Mouse (Mus musculus) monocyte, adult 59 days (primary cell): ENCODE data around the gene B3gat3. TPM values are rescaled to one million over a fixed set of nuclear protein-coding genes. Genes with fewer than 3 reads are reported as not detected.

Source experiments
- total RNA-seq, 2 experiments: library from RNA; stranded (reverse); gene quantifications; one replicate each; pipeline ENCODE4 v1.2.4; 2023

B3gat3 gene
- 10 to 100 TPM; 48.9 to 52.6 TPM for total RNA-seq

DNA sequence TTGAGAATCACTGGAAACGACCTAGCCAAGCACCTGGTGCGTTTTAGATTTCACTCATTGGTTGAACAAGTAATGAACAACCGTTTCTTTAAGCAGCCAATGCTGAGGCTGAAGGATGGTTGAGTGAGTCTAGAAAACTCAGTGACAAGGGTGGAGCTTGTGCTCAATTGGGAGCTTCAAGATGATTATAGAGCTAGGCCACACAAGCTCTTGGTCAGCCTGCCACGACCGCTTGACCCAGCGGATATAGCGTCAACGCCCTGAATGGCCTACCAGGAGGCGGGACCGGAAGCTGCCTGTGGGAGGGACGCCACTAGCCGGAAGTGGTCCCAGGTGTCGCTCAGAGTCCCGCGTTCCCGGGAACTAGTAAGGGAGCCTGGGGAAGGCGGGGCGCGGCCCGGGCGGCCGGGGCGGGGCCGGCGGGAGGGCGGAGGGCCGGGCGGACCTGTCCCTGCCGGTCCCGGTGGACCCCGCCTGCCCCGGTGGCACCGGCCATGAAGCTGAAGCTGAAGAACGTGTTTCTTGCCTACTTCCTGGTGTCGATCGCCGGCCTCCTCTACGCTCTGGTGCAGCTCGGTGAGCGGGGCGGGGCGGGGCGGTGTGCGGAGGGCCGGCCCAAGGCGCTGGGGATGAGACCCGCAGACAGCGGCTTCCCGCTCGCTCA lies at the start of gene B3gat3:
B3gat3 (plus strand) TSS at position 302 of the 664 bp plus-strand sequence.

DNA sequence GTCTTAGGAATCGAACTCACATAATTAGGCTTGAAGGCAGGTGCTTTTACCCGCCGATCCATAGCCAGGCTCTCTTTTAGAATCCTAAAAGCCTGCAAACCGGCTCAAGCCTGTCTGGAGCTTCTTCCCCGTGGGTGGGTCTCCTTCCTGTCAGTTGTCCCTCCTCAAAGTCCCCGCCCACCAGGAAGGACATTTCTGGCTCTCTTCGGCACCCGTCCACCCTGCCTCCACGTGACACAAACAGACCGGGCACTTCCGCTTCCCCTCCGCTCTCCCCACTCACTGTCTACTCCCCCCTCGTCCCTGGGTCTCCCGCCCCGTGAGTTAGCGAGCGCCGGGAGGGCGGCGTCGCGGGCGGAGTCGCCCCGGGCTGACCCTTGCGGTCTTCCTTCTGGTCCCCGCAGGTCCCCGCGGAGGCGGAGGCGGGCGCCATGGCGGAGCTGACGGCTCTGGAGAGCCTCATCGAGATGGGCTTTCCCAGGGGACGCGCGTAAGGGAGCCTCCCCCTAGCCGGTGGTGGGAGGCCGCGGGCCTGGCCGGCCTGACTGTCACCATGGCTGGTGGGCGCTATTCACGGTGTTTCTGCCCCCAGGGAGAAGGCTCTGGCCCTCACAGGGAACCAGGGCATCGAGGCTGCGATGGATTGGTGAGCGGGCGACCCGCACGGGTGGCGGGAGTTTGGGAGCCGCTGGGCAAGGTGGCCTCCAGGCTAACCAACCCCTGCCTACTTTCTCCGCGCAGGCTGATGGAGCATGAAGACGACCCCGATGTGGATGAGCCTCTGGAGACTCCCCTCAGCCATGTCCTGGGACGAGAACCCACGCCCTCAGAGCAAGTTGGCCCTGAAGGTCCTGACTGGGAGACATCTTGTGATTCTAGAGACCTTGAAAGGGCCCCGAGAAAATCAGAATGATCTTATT lies 48.6 kb upstream of the B3gat3 start, which contains the start of gene Ubxn1:
Ubxn1 (plus strand) TSS at position 230 of the 920 bp plus-strand sequence.

DNA sequence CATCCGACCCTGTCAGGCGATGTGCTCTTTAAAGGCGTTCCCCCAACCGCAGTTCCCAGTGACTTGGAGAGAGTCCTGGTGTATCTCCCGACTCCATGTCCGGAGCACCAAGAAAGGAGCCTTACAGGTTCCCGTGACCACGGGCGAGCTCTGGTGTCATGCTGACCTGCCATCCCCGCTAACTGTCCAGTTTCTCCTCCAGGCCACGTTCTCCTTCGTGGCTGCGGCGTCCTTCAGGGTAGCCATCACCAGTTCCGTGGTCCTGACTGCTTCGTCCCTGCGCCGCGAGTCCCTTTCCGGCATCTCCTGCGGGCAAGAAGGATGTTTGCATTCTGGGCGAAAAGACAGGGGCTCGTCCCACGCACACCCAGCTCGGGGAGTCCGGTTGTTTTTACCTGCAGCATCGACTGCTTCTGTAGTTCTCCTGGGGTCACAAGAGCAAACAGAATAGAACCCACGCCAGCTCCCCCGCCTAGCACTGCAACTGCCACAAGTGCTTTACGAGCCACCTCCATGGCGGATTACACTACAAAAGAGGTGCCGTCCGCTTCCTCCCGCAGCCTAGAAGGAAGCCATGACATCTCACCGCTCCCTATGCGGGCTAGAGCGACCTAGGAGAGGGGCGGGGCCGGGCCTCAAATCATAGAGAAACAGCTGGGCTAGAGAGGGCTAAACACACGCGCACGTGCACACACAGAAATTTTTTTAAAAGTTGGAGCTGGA lies 39.7 kb upstream of the B3gat3 start, which contains the start of gene Uqcc3:
Uqcc3 (minus strand) TSS at position 613 of the 723 bp plus-strand sequence.

DNA sequence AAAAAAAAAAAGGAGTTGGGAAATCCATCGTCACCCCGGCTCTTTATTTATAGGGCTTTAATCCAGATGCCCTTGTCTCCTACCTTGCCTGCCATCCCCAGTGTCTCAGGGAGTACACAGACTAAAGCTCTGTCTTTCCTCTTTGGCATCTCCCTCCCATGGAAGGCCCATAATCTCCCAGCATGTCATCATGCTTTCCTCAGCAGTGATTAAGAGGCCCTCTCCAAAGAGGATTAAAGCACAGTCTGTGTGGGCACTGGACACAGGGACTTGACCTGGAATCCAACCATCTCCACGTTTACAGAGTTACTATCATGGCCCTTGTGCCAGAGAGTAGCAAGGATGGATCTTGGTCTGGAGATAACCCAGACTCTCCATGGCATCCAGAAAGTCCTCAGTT lies 36.6 kb upstream of the B3gat3 start, which contains the start of the genes Lbhd1 and Gm49403:
Lbhd1 (plus strand) TSS at position 117 of the 400 bp plus-strand sequence.
Gm49403 (plus strand) TSS at position 315 of the 400 bp plus-strand sequence.

DNA sequence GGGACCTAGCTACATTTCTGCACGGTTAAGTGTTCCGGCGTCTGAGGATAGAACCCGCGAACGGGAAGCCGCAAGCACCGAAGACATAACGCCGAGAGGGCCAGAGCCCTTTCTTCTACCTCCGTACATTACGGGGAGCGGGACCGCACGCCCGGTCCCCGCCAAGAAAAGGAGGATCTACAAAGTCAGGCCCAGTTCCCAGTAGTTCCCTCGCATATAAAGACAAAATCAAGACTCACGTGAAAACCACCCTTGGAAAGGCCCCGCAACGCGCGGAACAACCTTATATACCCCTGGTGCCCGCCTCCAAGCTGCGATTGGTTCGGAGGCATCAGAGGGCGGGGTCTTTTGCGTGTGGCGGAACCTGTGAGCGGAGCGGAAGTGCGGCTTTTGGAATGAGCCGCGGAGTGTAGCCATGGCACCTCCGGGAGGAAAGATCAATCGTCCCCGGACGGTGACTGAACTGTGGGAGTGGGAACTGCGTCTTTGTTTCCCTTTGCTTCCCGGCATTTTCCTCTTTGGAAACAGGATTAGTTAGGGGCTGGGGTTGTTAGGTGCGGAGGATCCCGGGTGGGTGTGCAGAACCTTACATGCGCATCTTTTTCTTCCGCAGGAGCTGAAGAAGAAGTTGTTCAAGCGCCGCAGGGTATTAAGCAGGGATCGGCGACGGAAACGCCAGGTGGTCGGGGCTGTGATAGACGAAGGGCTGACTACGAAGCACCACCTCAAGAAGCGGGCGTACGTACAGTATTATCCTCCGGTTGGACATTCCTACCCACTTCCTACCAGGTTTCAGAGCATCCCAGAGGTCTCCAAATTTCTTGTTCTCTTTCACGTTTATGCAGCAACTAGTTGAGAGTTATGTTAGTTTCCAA lies 31.4 kb upstream of the B3gat3 start, which contains the start of the genes 1810009A15Rik and Gm49416:
1810009A15Rik (plus strand) TSS at position 343 of the 875 bp plus-strand sequence.
Gm49416 (plus strand) TSS at position 416 of the 875 bp plus-strand sequence.

DNA sequence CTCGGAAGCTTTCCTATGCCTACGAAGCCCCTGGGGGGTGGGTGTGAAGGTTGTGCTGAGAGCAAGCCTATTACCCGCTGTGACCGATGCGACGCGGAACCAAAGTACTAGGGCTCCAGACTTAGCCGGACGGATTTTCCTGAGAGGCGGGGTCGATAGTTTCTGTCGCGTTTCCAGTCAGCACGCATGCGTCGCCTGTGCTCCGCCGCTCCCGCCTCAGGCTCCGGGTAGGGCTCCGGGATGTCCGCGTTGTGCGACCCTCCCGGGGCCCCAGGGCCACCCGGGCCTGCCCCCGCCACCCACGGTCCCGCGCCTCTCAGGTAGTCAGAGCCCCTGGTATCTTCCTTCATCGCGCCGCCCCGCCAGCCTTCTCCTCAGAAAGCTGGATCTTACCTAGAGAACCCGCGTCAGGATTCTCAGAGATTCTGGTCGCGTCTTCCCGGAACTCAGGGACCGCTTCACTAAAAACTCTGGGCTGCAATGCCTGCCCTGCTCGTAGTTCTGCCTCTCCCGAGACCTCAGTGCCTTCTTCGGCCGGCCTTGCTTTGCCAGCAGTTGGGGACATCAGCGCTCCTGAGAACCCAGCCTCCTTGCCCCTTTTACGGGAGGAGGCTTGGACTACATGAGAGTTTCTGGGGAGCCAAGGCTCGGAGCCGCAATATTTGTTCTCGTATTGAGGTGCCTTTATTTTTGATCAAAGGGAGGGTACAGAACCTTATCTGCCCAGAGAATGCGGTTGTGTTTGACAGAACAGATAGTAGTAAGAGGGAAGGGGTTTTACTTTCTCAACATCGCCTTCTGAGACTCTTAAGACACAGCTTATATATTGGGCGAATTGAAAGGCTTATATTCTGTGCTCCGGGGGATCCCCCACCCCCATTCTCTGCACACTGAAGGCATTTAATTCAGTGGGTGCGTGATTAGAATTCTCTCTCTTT lies 27.1 kb upstream of the B3gat3 start, which contains the start of gene Ints5:
Ints5 (plus strand) TSS at position 177 of the 938 bp plus-strand sequence.

DNA sequence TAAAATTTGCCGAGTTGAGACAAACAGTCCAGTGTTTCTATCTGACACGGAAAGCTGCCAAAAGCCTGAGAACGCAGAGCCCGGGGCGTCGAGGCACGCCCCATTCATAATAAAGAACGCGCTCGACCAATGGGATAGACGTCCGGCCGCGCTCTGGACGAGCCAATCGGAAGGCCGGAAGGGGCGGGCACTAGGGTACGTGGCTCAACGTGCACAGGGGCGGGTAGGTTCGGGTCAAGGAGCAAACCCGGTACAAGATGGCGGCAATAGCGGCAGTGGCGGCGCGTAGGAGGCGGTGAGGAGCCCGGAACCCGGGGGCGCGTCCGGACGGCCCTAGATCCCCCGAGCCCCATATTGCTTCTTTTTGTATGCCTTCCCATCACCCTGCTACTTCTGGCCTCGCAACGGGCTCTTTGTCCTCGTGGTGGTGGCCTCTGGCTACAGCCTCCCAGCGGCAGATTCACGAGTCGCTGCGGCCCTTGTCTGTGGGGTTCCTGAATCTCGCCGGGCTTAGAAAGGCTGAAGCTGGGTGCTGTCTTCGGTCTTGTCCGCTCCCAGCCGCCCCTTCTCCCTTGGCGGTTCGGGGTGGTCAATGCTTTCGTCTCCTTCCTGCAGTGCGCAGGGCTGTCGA lies 22.2 kb upstream of the B3gat3 start, which contains the start of gene Ganab:
Ganab (plus strand) TSS at position 207 of the 631 bp plus-strand sequence.

DNA sequence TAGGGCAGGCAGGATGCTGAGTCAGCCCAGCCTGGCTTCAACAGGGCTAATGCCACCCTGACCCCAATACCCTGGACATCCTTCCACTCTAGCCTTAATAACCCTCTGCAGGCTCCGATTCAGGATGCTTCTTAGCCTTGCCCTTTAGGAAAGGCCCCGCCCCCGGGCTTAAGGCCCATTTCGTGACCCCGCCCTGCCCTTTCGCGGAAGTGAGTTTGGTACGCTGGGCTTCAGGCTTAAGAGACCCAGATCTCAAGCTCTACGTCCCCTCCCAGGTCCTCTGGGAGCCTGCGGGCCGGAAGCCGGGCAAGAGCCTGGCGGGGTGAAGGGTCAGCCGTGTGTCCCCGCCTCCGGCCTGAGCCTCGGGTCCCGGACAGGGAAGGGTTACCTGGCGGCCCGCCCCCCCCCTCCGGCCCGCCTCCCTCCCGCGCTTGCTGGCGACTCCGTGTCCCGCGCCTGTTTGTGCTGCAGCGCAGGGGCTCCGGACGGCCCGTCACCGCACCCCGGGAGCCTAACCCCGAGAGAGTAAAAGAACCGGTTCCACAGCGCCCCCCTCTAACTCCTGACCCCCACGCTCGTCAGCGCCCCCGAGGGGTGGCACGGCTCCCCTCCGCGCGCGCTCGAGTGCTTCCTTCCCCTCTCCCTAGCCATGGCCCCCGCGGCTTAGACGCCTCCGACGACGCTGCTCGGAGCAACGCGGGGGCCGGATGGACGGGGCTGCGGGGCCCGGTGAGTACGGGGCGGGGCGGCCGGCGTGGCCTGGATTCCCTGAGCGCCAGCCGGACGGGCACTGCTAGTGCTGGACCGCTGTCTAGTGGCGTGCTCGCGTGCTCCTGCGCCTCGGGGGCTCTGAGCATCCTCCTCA lies 9.3 kb downstream of the B3gat3 start, which contains the start of the genes Rom1 and Eml3:
Rom1 (minus strand) TSS at position 133 of the 865 bp plus-strand sequence.
Eml3 (plus strand) TSS at position 329 of the 865 bp plus-strand sequence.

DNA sequence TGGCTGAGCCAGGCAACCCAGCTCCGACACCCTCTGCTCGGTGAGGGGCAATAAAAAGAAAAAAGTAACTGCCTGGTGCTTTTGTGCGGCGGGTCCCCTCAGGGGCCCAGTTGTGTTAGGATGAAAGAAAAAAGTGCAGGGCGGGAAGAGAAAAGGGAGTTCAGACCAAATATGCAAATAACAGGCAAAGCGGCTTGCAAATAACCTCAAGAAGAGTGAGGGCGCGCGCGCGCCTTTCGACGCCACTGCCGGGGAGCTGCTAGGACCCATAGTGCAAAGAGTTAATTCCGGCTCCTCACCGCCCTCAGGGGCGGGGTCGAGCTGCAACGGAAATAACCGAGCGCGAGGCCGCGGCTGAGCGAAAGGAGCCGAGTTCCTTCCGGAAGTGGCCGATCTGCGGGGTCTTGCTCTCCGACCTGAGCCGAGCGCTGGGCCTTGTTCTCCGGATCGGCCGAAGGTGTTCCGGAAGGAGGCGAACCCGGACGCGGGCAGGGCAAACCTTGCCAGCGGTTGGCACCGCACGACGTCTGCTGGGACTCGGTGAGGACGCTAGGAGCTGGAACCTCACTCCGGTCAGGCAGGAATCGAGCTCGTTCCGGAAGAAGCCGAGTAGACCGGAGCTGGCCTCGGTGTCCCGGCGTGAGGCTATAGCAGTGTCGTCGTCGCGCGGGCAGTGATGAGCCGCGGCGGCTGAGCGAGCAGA lies 21.5 kb downstream of the B3gat3 start, which contains the start of gene Mta2:
Mta2 (plus strand) TSS at position 361 of the 703 bp plus-strand sequence.

DNA sequence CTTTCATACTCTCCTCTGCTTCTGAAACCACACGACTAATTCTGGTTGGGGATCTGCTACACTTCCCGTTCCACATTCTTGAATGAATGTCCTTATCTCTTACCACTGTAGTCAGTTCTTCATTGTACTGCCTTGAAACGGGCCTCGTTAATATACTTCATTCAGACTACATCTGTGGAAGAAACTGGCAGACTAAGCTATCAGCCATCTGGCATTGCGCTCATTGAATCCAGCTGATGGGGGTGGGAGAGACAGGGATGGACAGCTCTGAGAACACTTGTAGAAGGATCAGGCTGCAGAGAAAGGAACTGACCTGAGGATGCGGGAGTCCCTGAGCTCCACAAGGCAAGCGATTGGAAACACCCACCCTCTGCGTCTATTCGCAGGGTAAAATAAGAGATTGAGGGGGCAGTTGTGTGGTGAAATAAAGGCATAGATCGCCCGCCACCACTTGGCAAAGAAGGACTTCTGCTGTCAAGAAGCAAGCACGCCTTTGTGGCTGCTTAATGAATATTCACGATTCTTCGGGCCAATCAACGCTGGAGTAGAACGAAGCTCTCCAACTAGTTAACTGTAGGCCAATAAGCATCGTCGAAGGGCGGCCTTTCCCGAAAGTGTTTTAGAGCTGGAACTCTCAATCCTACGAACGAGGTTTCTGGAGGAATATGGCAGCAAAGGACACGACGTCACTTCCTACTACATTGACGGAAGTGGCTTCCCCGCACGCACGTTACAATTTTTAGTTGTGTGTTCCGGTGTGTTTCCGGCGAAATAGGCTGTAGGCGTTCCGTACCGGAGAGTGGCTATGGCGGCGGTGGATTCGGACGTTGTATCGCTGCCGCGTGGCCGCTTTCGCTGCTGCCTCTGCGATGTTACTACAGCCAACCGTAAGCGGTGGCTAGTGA lies 33.2 kb downstream of the B3gat3 start, which contains the start of gene Tut1:
Tut1 (plus strand) TSS at position 713 of the 905 bp plus-strand sequence.

DNA sequence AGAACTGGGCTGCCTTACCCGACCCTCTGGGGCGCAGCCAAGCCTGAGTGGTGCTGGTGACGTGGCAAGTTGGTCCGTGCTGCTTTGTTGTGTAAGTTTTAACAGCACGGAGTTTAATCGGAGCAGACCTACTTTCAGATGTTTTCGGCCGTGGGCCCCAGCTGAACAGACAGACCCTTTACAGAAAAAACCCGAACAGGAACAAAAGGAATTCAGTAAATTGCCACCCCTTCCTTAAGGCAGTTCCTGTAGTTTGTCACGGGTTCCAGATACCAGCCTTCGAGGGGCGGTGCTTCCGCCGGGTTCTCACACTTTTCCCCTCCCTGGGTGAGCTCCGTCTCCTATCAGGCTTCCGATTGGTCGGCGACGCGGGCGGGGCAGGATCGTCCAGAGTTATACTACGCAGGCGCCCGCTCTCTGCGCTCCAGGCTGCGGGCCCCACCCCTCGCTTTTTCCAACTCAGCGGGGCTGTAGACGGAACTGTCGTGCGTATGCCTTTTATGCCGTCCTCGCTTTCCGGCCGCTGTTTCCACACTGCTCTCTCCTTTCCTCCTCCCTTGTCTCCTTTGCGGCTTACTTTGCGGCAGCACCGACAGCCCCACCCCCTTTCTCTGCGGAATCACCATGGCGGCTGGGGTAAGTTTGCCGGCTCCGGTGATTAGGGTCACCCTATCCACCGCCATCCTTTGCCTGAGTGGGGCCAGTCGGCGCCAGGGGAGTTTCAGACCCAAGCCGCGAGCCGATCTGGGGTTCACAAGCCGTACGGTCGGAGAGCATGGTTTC lies 46.6 kb downstream of the B3gat3 start, which contains the start of gene Eef1g:
Eef1g (plus strand) TSS at position 452 of the 783 bp plus-strand sequence.

